Mouse (Mus musculus) MEL (cell line): ENCODE data around the gene Pgam5. TPM values are rescaled to one million over a fixed set of nuclear protein-coding genes. Genes with fewer than 3 reads are reported as not detected.

Source experiments
- DNase-seq: peaks from one replicate; pipeline ENCODE4 v3.0.0; 2011; ENCODE audit warnings: low read depth, low spot score
- H3K27ac ChIP-seq: 2 replicates; pipeline ENCODE4 v1.5.1; 2012; ENCODE audit warnings: low read depth, mild to moderate bottlenecking, control low read depth, low read length, moderate library complexity; ENCODE audit not compliant: control insufficient read depth
- H3K27me3 ChIP-seq, 2 experiments: fragments of 150-350 bp in 1 of 2; sonication (generic) in 1 of 2; 2 replicates each; pipeline ENCODE4 v1.6.1; 2012; ENCODE audit warnings: low read length in 2 of 2, mild to moderate bottlenecking in 2 of 2, improper control_type of control experiment in 1 of 2, moderate library complexity in 1 of 2; ENCODE audit not compliant: insufficient read depth in 2 of 2, control insufficient read depth in 1 of 2
- H3K36me3 ChIP-seq, 2 experiments: 2 replicates each; pipeline ENCODE4 v1.6.1; 2012 to 2014; ENCODE audit warnings: low read length in 2 of 2, improper control_type of control experiment in 1 of 2, inconsistent platforms in 1 of 2, mild to moderate bottlenecking in 1 of 2; ENCODE audit not compliant: insufficient read depth in 2 of 2, control insufficient read depth in 1 of 2
- H3K4me1 ChIP-seq, 2 experiments: fragments of 150-350 bp in 1 of 2; sonication (generic) in 1 of 2; 2 replicates each; pipeline ENCODE4 v1.6.1; 2012; ENCODE audit warnings: low read length in 2 of 2, improper control_type of control experiment in 1 of 2, mild to moderate bottlenecking in 1 of 2; ENCODE audit not compliant: insufficient read depth in 2 of 2, control insufficient read depth in 1 of 2
- H3K4me3 ChIP-seq, 2 experiments: fragments of 150-350 bp in 1 of 2; sonication (generic) in 1 of 2; 2 replicates each; pipeline ENCODE4 v1.5.1; 2012; ENCODE audit warnings: low read depth in 2 of 2, low read length in 2 of 2, mild to moderate bottlenecking in 2 of 2, moderate library complexity in 2 of 2, control low read depth in 1 of 2, improper control_type of control experiment in 1 of 2; ENCODE audit not compliant: control insufficient read depth in 1 of 2, insufficient read depth in 1 of 2
- H3K79me2 ChIP-seq: 2 replicates; pipeline ENCODE4 v1.6.1; 2012; ENCODE audit warnings: mild to moderate bottlenecking, low read length, moderate library complexity; ENCODE audit not compliant: control insufficient read depth, poor library complexity, insufficient read depth
- H3K9ac ChIP-seq: 2 replicates; pipeline ENCODE4 v1.6.1; 2012; ENCODE audit warnings: low read depth, mild to moderate bottlenecking, control low read depth, low read length, moderate library complexity; ENCODE audit not compliant: control insufficient read depth, poor library complexity, severe bottlenecking
- H3K9me3 ChIP-seq: fragments of 150-350 bp; sonication (generic); replicated peaks from 2 replicates; pipeline ENCODE4 v1.6.1; 2012; ENCODE audit warnings: mild to moderate bottlenecking, low read length, improper control_type of control experiment, moderate library complexity; ENCODE audit not compliant: insufficient read depth
- BHLHE40 ChIP-seq: IDR thresholded peaks from 2 replicates; pipeline ENCODE4 v1.6.1; 2012; ENCODE audit warnings: low read depth, mild to moderate bottlenecking, inconsistent platforms, low read length, improper control_type of control experiment, borderline replicate concordance
- CHD1 ChIP-seq: IDR thresholded peaks from 2 replicates; pipeline ENCODE4 v1.6.1; 2012; ENCODE audit warnings: low read depth, mild to moderate bottlenecking, inconsistent platforms, low read length, improper control_type of control experiment
- CHD2 ChIP-seq: IDR thresholded peaks from 2 replicates; pipeline ENCODE4 v1.6.1; 2011; ENCODE audit warnings: low read length, improper control_type of control experiment
- CTCF ChIP-seq, 3 experiments: IDR thresholded peaks in 2 of 3; conservative IDR thresholded peaks in 1 of 3; 2 replicates each; pipeline ENCODE4 v1.5.1; 2011 to 2012; ENCODE audit warnings: low read length in 3 of 3, low read depth in 2 of 3, mild to moderate bottlenecking in 2 of 3, improper control_type of control experiment in 1 of 3, inconsistent platforms in 1 of 3, mixed read lengths in 1 of 3, moderate library complexity in 1 of 3; ENCODE audit not compliant: control insufficient read depth in 1 of 3, insufficient read depth in 1 of 3, poor library complexity in 1 of 3, severe bottlenecking in 1 of 3
- E2F4 ChIP-seq: IDR thresholded peaks from 2 replicates; pipeline ENCODE4 v1.6.1; 2011; ENCODE audit warnings: low read depth, low read length, improper control_type of control experiment, borderline replicate concordance
- ELF1 ChIP-seq: IDR thresholded peaks from 2 replicates; pipeline ENCODE4 v1.6.1; 2014; ENCODE audit warnings: low read depth, mild to moderate bottlenecking, inconsistent platforms, low read length, improper control_type of control experiment, moderate library complexity
- GATA1 ChIP-seq: IDR thresholded peaks from 2 replicates; pipeline ENCODE4 v1.6.1; 2011; ENCODE audit warnings: low read depth, low read length, improper control_type of control experiment
- HCFC1 ChIP-seq: IDR thresholded peaks from 2 replicates; pipeline ENCODE4 v1.6.1; 2012; ENCODE audit warnings: low read depth, mild to moderate bottlenecking, inconsistent platforms, low read length, improper control_type of control experiment, moderate library complexity
- JUND ChIP-seq: IDR thresholded peaks from 2 replicates; pipeline ENCODE4 v1.6.1; 2011; ENCODE audit warnings: low read depth, mild to moderate bottlenecking, improper control_type of control experiment, low read length
- KAT2A ChIP-seq: conservative IDR thresholded peaks from 2 replicates; pipeline ENCODE4 v1.6.1; 2012; ENCODE audit warnings: low read depth, low read length, improper control_type of control experiment, inconsistent platforms
- MAFK ChIP-seq: IDR thresholded peaks from 2 replicates; pipeline ENCODE4 v1.6.1; 2011; ENCODE audit warnings: low read depth, mild to moderate bottlenecking, low read length, improper control_type of control experiment, borderline replicate concordance
- MAX ChIP-seq: IDR thresholded peaks from 2 replicates; pipeline ENCODE4 v1.6.1; 2011; ENCODE audit warnings: low read length, improper control_type of control experiment
- MEF2A ChIP-seq: IDR thresholded peaks from 2 replicates; pipeline ENCODE4 v1.6.1; 2014; ENCODE audit warnings: low read depth, mild to moderate bottlenecking, inconsistent platforms, low read length, improper control_type of control experiment; ENCODE audit not compliant: poor library complexity, insufficient replicate concordance, severe bottlenecking; ENCODE audit errors: extremely low read depth
- MXI1 ChIP-seq: IDR thresholded peaks from 2 replicates; pipeline ENCODE4 v1.6.1; 2011; ENCODE audit warnings: mild to moderate bottlenecking, low read depth, low read length, improper control_type of control experiment
- MYB ChIP-seq: IDR thresholded peaks from 2 replicates; pipeline ENCODE4 v1.6.1; 2011; ENCODE audit warnings: mild to moderate bottlenecking, low read depth, low read length, improper control_type of control experiment
- MYC ChIP-seq: IDR thresholded peaks from 2 replicates; pipeline ENCODE4 v1.6.1; 2011; ENCODE audit warnings: low read depth, mild to moderate bottlenecking, low read length, improper control_type of control experiment, moderate library complexity
- NELFE ChIP-seq: IDR thresholded peaks from 2 replicates; pipeline ENCODE4 v1.6.1; 2011; ENCODE audit warnings: low read depth, low read length, improper control_type of control experiment
- POLR2A ChIP-seq, 2 experiments: IDR thresholded peaks; 2 replicates each; pipeline ENCODE4 v1.6.1; 2011 to 2012; ENCODE audit warnings: low read length in 2 of 2, mild to moderate bottlenecking in 2 of 2, control low read depth in 1 of 2, improper control_type of control experiment in 1 of 2, low read depth in 1 of 2, moderate library complexity in 1 of 2; ENCODE audit not compliant: control insufficient read depth in 1 of 2, insufficient read depth in 1 of 2, poor library complexity in 1 of 2
- POLR2AphosphoS2 ChIP-seq: IDR thresholded peaks from 2 replicates; pipeline ENCODE4 v1.6.1; 2011; ENCODE audit warnings: low read length, improper control_type of control experiment
- RAD21 ChIP-seq: IDR thresholded peaks from 2 replicates; pipeline ENCODE4 v1.6.1; 2011; ENCODE audit warnings: mild to moderate bottlenecking, low read depth, low read length, improper control_type of control experiment
- RCOR1 ChIP-seq: IDR thresholded peaks from 2 replicates; pipeline ENCODE4 v1.6.1; 2012; ENCODE audit warnings: low read depth, mild to moderate bottlenecking, inconsistent platforms, low read length, improper control_type of control experiment
- TBP ChIP-seq: IDR thresholded peaks from 2 replicates; pipeline ENCODE4 v1.8.0; 2011; ENCODE audit warnings: low read depth, low read length, improper control_type of control experiment
- TCF12 ChIP-seq: IDR thresholded peaks from 2 replicates; pipeline ENCODE4 v1.6.1; 2014; ENCODE audit warnings: low read depth, mild to moderate bottlenecking, inconsistent platforms, low read length, improper control_type of control experiment, moderate library complexity
- UBTF ChIP-seq: IDR thresholded peaks from 2 replicates; pipeline ENCODE4 v1.6.1; 2012; ENCODE audit warnings: low read depth, mild to moderate bottlenecking, inconsistent platforms, low read length, improper control_type of control experiment, moderate library complexity, borderline replicate concordance; ENCODE audit not compliant: insufficient read depth
- USF1 ChIP-seq: IDR thresholded peaks from 2 replicates; pipeline ENCODE4 v1.6.1; 2014; ENCODE audit warnings: low read depth, mild to moderate bottlenecking, inconsistent platforms, low read length, improper control_type of control experiment, moderate library complexity
- USF2 ChIP-seq, 2 experiments: IDR thresholded peaks; 2 replicates each; pipeline ENCODE4 v1.6.1; 2011 to 2012; ENCODE audit warnings: improper control_type of control experiment in 2 of 2, low read length in 2 of 2, borderline replicate concordance in 1 of 2, inconsistent platforms in 1 of 2, low read depth in 1 of 2, mild to moderate bottlenecking in 1 of 2; ENCODE audit not compliant: insufficient read depth in 1 of 2
- ZC3H11A ChIP-seq: IDR thresholded peaks from 2 replicates; pipeline ENCODE4 v1.6.1; 2012; ENCODE audit warnings: low read depth, mild to moderate bottlenecking, inconsistent platforms, low read length, improper control_type of control experiment
- ZMIZ1 ChIP-seq: IDR thresholded peaks from 2 replicates; pipeline ENCODE4 v1.6.1; 2012; ENCODE audit warnings: low read depth, mild to moderate bottlenecking, inconsistent platforms, low read length, improper control_type of control experiment, moderate library complexity
- ZNF384 ChIP-seq: IDR thresholded peaks from 2 replicates; pipeline ENCODE4 v1.6.1; 2012; ENCODE audit warnings: low read depth, mild to moderate bottlenecking, inconsistent platforms, low read length, improper control_type of control experiment
- polyA plus RNA-seq, 2 experiments: library from polyadenylated mRNA; stranded (reverse) in 1 of 2; unstranded in 1 of 2; fragments of >175 nt in 1 of 2; fragments of >200 nt in 1 of 2; gene quantifications; 2 replicates each; pipeline versions ENCODE4 v1.2.1 to v1.2.4; 2012; ENCODE audit warnings: low replicate concordance in 2 of 2, low read depth in 1 of 2; ENCODE audit not compliant: insufficient read length in 2 of 2, insufficient read depth in 1 of 2, missing spikeins in 1 of 2
- total RNA-seq: library from RNA; depleted of rRNA; stranded (reverse); fragments of 300-350 nt; gene quantifications from 2 replicates; pipeline ENCODE4 v1.2.3, GENCODE M21; 2012

The Pgam5 gene
- total and polyA plus RNA-seq, 3 experiments, result 95.8 to 115 TPM; not detected in 1

GRCm38 (mm10) chr5:110231638-110232037 is 38.1 kb downstream of the Pgam5 start:
- peak overlapping the region; percentile 100 for H3K9ac ChIP-seq
- peaks cover 11 to 12% of the 10 kb centered on the region in 2 experiments for H3K4me1 ChIP-seq
- H3K27ac ChIP-seq, result no peak overlapping the region
- TF ChIP-seq UBTF (no peak), CTCF (IDR thresholded peaks at IDR 0.05 in 2 of 3, conservative IDR thresholded peaks at IDR 0.05 in 1 of 3; ENCODE audit: control insufficient read depth in 1 of 3, insufficient read depth in 1 of 3, low read depth in 2 of 3, low read length in 3 of 3, poor library complexity in 1 of 3, severe bottlenecking in 1 of 3) (peak in 1 of 3 experiments; percentile 15; a peak in 1 of 6 replicates)
- no peaks in the 10 kb centered on the region for H3K27me3 ChIP-seq
- DNase-seq, result peak; percentile 53
- peaks cover 29% of the 10 kb centered on the region for H3K79me2 ChIP-seq
- peak overlapping the region; percentile 86 to 100 for H3K4me3 ChIP-seq
- H3K9me3 ChIP-seq, result no peaks in the 10 kb centered on the region
- H3K36me3 ChIP-seq, result peaks cover 9 to 27% of the 10 kb centered on the region in 2 experiments

- Histone ChIP-seq H3K27me3 (no peaks in the 10 kb centered on the region), H3K27ac (peak within 1 kb of the TSS; percentile 92), H3K4me1 (peaks cover 11 to 12% of the 10 kb centered on the region in 2 experiments), H3K4me3 (peak within 1 kb of the TSS; percentile 86 to 100), H3K9me3 (no peaks in the 10 kb centered on the region), H3K9ac (peak within 1 kb of the TSS; percentile 100), H3K36me3 (peaks cover 9 to 25% of the 10 kb centered on the region in 2 experiments), H3K79me2 (peaks cover 29% of the 10 kb centered on the region)
- DNase-seq, result peak; percentile 96
- TF ChIP-seq ZMIZ1 (peak; percentile 88), USF2 (IDR thresholded peaks at IDR 0.05; ENCODE audit: borderline replicate concordance in 1 of 2, insufficient read depth in 1 of 2, low read depth in 1 of 2, low read length in 2 of 2) (no peak), RCOR1 (0 out of 2 replicates have a peak, but pooled peaks have one; percentile 36), RAD21 (no peak), POLR2A (IDR thresholded peaks at IDR 0.05; ENCODE audit: control insufficient read depth in 1 of 2, insufficient read depth in 1 of 2, low read depth in 1 of 2, low read length in 2 of 2, poor library complexity in 1 of 2) (peak; percentile 83 to 90), NELFE (peak; percentile 90), ELF1 (peak; percentile 76; the same call in 1 of the 2 replicates), CHD1 (no peak), GATA1 (no peak), JUND (no peak), MAX (peak; percentile 98), MYC (no peak), E2F4 (no peak), USF1 (0 out of 2 replicates have a peak, but pooled peaks have one; percentile 20), MXI1 (peak; percentile 82), KAT2A (peak; percentile 92), TCF12 (peak; percentile 84), CTCF (IDR thresholded peaks at IDR 0.05 in 2 of 3, conservative IDR thresholded peaks at IDR 0.05 in 1 of 3; ENCODE audit: control insufficient read depth in 1 of 3, insufficient read depth in 1 of 3, low read depth in 2 of 3, low read length in 3 of 3, poor library complexity in 1 of 3, severe bottlenecking in 1 of 3) (no peak; a peak in 2 of 6 replicates), MEF2A (peak; percentile 67; the same call in 1 of the 2 replicates), TBP (peak; percentile 63), ZC3H11A (peak; percentile 35; the same call in 1 of the 2 replicates), UBTF (peak; percentile 97; the same call in 1 of the 2 replicates), HCFC1 (peak; percentile 97), POLR2AphosphoS2 (peak; percentile 89), MAFK (no peak), CHD2 (no peak), BHLHE40 (0 out of 2 replicates have a peak, but pooled peaks have one; percentile 15), MYB (no peak), ZNF384 (no peak)
Observed at GRCm38 (mm10) chr5:110230780-110231461, 38.8 kb downstream of the Pgam5 start, which contains the start of gene Ankle2. Ankle2 (plus strand) TSS chr5:110231004.
